Mouse (Mus musculus) heart, postnatal 0 days (tissue): ENCODE measurements at regions not wholly inside any gene's neighbourhood (a gene's known extent, or its start where the extent isn't known, plus 50 kb on each side); places are given as distances from the start of the nearest gene placed in this dataset.

Source experiments
- CTCF ChIP-seq: IDR thresholded peaks from 2 replicates; pipeline ENCODE4 v1.5.1; 2016; ENCODE audit warnings: antibody characterized with exemption, control low read depth, low read depth
- EP300 ChIP-seq: IDR thresholded peaks from 2 replicates; pipeline ENCODE4 v1.6.1; 2016; ENCODE audit warnings: antibody characterized with exemption, low read depth

- TF ChIP-seq CTCF, result no peak
- no peak for TF ChIP-seq EP300
Observed at GRCm38 (mm10) chr14:102615588-102616309, 366.7 kb downstream of the Kctd12 start.
